Mouse (Mus musculus) CD4-positive naive resting alpha-beta T cell, adult 57 days (primary cell): ENCODE results near the gene Tgm1. TPM values are rescaled to one million over a fixed set of nuclear protein-coding genes. Genes with fewer than 3 reads are reported as not detected.

Experiments
- total RNA-seq: library from RNA; stranded (reverse); gene quantifications from one replicate; pipeline ENCODE4 v1.2.4, GENCODE M21; 2023

The Tgm1 gene
- total RNA-seq, result 2.0 TPM

DNA sequence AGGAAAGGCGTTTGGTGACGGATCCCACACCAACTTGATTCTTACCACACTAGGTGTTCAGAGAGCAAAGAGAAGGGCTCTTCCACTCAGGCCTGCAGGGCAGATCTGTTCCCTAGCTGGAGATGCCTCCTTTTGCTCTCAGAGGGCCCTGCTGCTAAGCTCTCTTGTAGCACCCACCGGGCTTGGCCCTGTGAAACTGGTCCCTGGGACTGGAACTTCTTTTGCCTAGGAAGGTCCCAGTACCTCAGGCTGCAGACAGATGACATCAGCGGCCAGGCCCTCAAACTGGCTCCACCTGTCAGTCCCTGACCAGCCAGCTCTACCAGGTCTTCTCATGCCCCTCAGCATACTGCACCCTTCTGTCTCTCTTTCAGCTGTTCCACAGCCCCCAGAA lies at the start of gene Tgm1:
Gene Tgm1 (minus strand): TSS at position 198 of the 394 bp plus-strand sequence.

DNA sequence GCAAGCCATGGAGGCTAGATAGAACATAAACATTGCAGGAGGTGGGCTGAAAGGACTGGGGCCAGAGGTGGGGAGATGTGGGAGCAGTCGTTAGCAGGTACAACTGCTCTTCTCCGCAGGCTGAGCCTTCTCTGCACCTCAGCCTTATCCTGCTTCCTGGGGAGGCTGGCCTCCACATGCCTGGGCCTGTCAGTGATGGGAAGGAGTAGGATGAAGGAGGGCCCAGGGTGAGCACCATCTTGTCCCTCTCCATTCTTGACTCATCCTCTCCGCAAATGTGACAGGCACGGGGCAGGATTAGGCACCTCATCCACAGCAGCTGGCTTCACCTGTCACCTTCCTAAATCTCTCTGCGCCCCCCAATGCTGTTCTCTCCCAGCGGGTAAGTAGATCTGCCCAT lies 47.4 kb upstream of the Tgm1 start, which contains the start of gene Ltb4r2:
Gene Ltb4r2 (plus strand): TSS at position 266 of the 400 bp plus-strand sequence.

DNA sequence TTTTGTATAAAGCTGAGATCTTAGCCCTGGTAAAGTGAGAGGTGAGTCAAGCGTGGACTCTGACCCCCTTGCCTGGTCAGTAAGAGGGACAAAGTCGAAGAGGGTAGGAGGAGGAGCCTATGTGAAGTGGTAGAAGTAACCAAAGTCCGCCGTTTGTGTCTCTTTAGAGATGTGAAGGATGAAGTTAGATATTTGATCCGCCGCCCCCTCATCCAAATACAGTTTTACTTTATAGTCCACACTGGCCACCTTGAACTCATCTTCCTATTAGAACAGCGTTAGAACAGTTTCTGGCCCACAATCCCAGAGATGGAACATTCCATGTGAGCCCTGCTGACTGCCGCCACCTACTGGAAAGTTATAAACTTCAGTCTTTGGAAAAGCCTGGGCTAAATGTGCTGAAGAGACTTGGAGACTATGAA lies 44.6 kb upstream of the Tgm1 start, which contains the start of gene Cideb:
Gene Cideb (minus strand): TSS at position 96 of the 422 bp plus-strand sequence.

GRCm38 (mm10) chr14:55745180-55745860 lies 31.6 kb upstream of the Tgm1 start, which contains the start of the genes Dhrs1 and Nop9:
TSS of gene Dhrs1 (minus strand) at chr14:55745690.
TSS of gene Nop9 (plus strand) at chr14:55745693.

GRCm38 (mm10) chr14:55721700-55722437 lies 8.1 kb upstream of the Tgm1 start, which contains the start of gene Rabggta:
TSS of gene Rabggta (minus strand) at chr14:55722263.

GRCm38 (mm10) chr14:55681160-55682117 lies 32.3 kb downstream of the Tgm1 start, which contains the start of gene Tinf2:
TSS of gene Tinf2 (minus strand) at chr14:55681820.

GRCm38 (mm10) chr14:55671833-55672740 lies 41.6 kb downstream of the Tgm1 start, which contains the start of the genes Gmpr2 and Nedd8:
TSS of gene Gmpr2 (plus strand) at chr14:55671941.
TSS of gene Nedd8 (minus strand) at chr14:55672124.

GRCm38 (mm10) chr14:55659960-55660573 lies 53.7 kb downstream of the Tgm1 start, which contains the start of gene Mdp1:
TSS of gene Mdp1 (minus strand) at chr14:55660508.

Other genes with a start within 250 kb of the Tgm1 start
- gene Dhrs4, start 235.2 kb downstream of the Tgm1 start, total RNA-seq, result 21.3 TPM
- gene Carmil3, start 223.3 kb downstream of the Tgm1 start, total RNA-seq, result 1.2 TPM
- gene Cpne6, start 203.5 kb downstream of the Tgm1 start, total RNA-seq, result not detected
- gene Nrl, start 188.9 kb downstream of the Tgm1 start, total RNA-seq, result not detected
- gene Pck2, start 173.7 kb downstream of the Tgm1 start, total RNA-seq, result 16.1 TPM
- 92.5 TPM for gene Dcaf11, start 153.9 kb downstream of the Tgm1 start, total RNA-seq
- gene A730061H03Rik, start 153.5 kb downstream of the Tgm1 start, total RNA-seq, result 6.4 TPM
- gene Fitm1, start 138.3 kb downstream of the Tgm1 start, total RNA-seq, result not detected
- gene Psme1, start 135.8 kb downstream of the Tgm1 start, total RNA-seq, result 263 TPM
- 21.5 TPM for gene Emc9, start 128.6 kb downstream of the Tgm1 start, total RNA-seq
- 386 TPM for gene Psme2, start 122.8 kb downstream of the Tgm1 start, total RNA-seq
- gene Rnf31, start 122.2 kb downstream of the Tgm1 start, total RNA-seq, result 96.4 TPM
- gene Irf9, start 110.4 kb downstream of the Tgm1 start, total RNA-seq, result 94.6 TPM
- gene Rec8, start 95.9 kb downstream of the Tgm1 start, total RNA-seq, result 0.44 TPM
- 71.9 TPM for gene Ipo4, start 78.0 kb downstream of the Tgm1 start, total RNA-seq
- gene Gm49378, start 76.0 kb downstream of the Tgm1 start, total RNA-seq, result 2.7 TPM
- gene Tm9sf1, start 70.1 kb downstream of the Tgm1 start, total RNA-seq, result 43.9 TPM
- 3.5 TPM for gene Tssk4, start 63.7 kb downstream of the Tgm1 start, total RNA-seq
- gene Mdp1, start 53.4 kb downstream of the Tgm1 start, total RNA-seq, result 41.7 TPM
- 16.2 TPM for gene Gmpr2, start 42.0 kb downstream of the Tgm1 start, total RNA-seq
- gene Nedd8, start 41.8 kb downstream of the Tgm1 start, total RNA-seq, result 153 TPM
- gene Tinf2, start 32.1 kb downstream of the Tgm1 start, total RNA-seq, result 111 TPM
- gene Rabggta, start 8.3 kb upstream of the Tgm1 start, total RNA-seq, result 84.5 TPM
- gene Dhrs1, start 31.8 kb upstream of the Tgm1 start, total RNA-seq, result 18.6 TPM
- gene Nop9, start 31.8 kb upstream of the Tgm1 start, total RNA-seq, result 22.2 TPM
- not detected for gene Cideb, start 44.5 kb upstream of the Tgm1 start, total RNA-seq
- 0.21 TPM for gene Ltb4r2, start 47.5 kb upstream of the Tgm1 start, total RNA-seq
- 0.41 TPM for gene Ltb4r1, start 52.0 kb upstream of the Tgm1 start, total RNA-seq
- gene Adcy4, start 70.2 kb upstream of the Tgm1 start, total RNA-seq, result 0.27 TPM
- 67.6 TPM for gene Ripk3, start 74.9 kb upstream of the Tgm1 start, total RNA-seq
- gene Nfatc4, start 109.2 kb upstream of the Tgm1 start, total RNA-seq, result not detected
- 1.0 TPM for gene Nynrin, start 140.1 kb upstream of the Tgm1 start, total RNA-seq
- not detected for gene Cbln3, start 170.5 kb upstream of the Tgm1 start, total RNA-seq
- 65.3 TPM for gene Khnyn, start 171.0 kb upstream of the Tgm1 start, total RNA-seq
- gene Sdr39u1, start 186.4 kb upstream of the Tgm1 start, total RNA-seq, result 33.1 TPM
- gene Cma1, start 230.7 kb upstream of the Tgm1 start, total RNA-seq, result not detected
- not detected for gene Cma2, start 237.1 kb upstream of the Tgm1 start, total RNA-seq